Mouse (Mus musculus) natural killer cell, adult 2 months (primary cell): ENCODE measurements around the gene Lin9.
A peak's percentile ranks its signal among the peaks of the same experiment; 100 is the strongest.

Source experiments
- DNase-seq, 2 experiments: peaks; one replicate each; pipeline ENCODE4 v3.0.0; 2022; ENCODE audit warnings: low spot score in 2 of 2

Lin9 gene

GRCm38 (mm10) chr1:180707813-180708212 is 66.9 kb downstream of the Lin9 start:
- no peak for DNase-seq

- DNase-seq, result no peak
Measured at GRCm38 (mm10) chr1:180708935-180709776, 68.2 kb downstream of the Lin9 start.

DNA sequence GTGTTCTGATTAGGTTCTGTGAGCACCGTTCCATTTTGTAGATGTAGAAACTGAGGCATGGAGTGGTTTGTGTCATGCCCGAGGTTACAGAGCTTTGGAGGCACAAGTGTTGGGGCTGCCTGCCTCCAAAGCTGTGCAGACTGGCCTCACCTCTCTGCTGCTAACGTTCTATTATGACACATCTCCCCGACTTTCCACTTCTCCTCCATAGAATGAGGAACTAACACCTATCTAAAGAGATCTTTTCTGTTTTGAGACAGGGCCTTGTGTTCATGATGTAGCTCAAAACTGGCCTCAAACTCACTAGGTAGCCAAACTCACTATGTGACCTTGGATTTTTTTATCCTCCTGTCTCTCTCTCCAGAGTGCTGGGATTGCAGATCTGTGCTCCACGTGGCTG is 77.8 kb downstream of the Lin9 start:
- no peak for DNase-seq

GRCm38 (mm10) chr1:180719483-180719882 is 78.5 kb downstream of the Lin9 start:
- DNase-seq, result no peak

GRCm38 (mm10) chr1:180719951-180720689 is 79.2 kb downstream of the Lin9 start:
- peak; percentile 67 to 84 for DNase-seq

DNA sequence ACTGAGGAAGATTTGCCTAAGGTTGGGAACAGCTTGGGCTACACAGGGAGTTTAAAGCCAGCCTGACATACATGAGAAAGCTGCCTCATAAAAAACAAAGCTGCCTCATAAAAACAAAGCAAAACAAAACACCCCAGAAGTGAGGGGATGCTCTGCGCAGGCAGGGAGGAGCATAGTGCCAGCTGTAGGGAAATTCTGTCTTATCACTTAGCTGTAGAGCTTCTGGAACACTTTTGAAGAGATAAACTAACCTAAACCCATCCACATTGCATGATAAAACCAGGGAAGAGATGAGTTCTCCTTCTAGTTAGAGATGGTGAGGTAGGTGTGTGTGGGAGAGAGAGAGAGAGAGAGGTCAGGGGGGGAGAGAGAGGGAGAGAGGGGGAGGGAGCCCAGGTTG is 81.7 kb downstream of the Lin9 start:
- no peak for DNase-seq

GRCm38 (mm10) chr1:180723701-180724238 is 82.8 kb downstream of the Lin9 start:
- no peak for DNase-seq

DNA sequence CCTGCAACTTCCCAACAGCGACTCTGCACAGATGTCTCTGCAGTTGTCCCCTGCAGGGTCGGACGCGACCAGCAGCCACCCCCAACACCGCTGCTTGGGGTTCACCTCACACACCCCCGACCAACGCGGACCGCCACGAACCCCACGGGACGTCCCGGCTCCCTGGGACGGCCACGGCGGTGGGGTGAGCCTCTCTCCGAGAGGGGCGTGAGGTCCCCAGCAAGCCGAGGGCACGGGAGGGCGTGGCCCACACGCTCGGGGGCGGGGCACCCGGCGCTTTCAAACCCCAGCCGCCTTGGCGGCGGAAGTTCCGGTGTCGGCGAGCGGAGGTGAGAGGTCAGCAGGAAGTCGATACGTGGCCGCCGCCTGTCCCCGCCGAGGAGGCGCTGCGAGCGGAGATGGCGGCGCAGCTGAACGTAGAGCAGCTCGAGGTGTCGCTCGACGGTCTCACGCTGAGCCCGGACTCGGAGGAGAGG is 84.8 kb downstream of the Lin9 start, which contains the start of gene Acbd3:
Gene Acbd3 (plus strand): TSS at position 340 of the 476 bp plus-strand sequence.
- DNase-seq, result peak; percentile 85 to 88

- DNase-seq, result no peak
Measured at GRCm38 (mm10) chr1:180726183-180726582, 85.2 kb downstream of the Lin9 start.

DNA sequence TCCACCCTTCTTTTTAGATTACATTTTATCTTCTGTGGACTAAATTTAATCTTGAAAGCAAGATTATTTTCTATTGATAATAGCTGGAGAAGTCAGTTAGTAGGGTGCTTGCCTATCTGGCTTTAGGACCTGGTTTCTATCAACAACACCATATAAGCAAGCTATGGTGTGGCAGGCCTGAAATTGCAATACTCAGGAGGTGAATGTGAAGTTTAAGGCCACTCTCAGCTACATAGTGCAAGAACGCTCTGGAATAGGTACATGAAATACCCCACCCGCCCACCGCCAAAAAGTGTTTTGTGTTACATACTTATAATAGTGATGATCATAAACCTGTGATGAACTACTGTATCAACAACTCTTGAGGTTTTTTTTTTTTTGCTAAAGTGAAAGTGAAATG is 88.3 kb downstream of the Lin9 start:
- DNase-seq, result no peak
